Mouse (Mus musculus): ENCODE measurements around the gene Atp8b2. TPM values are rescaled to one million over a fixed set of nuclear protein-coding genes. Genes with fewer than 3 reads are reported as not detected.

Atp8b2 gene
- total and polyA plus RNA-seq, 3 experiments, result 33.2 to 44.4 (median 35.8) TPM

GRCm38 (mm10) chr3:90004091-90004796 lies 40.9 kb upstream of the Atp8b2 start:
- Histone ChIP-seq H3K9me3 (replicated peaks; ENCODE audit: low read length) (no peaks in the 10 kb centered on the region), H3K4me1 (ENCODE audit: control insufficient read depth in 1 of 2, insufficient read depth in 2 of 2) (peaks cover 0 to 15% of the 10 kb centered on the region in 2 experiments; a peak in 2 of 4 replicates), H3K4me3 (replicated peaks in 1 of 3; ENCODE audit: low read depth in 2 of 3, low read length in 2 of 3, poor library complexity in 1 of 3) (no peak overlapping the region), H3K36me3 (replicated peaks in 1 of 2; ENCODE audit: control insufficient read depth in 1 of 2, insufficient read depth in 1 of 2, low read length in 1 of 2) (peaks cover 51 to 89% of the 10 kb centered on the region in 2 experiments), H3K27me3 (replicated peaks) (no peaks in the 10 kb centered on the region), H3K4me2 (ENCODE audit: insufficient read depth, low read depth, poor library complexity, severe bottlenecking) (no peak overlapping the region), H3K27ac (ENCODE audit: insufficient read depth, low read depth) (no peak overlapping the region), H3K79me2 (replicated peaks; ENCODE audit: control insufficient read depth, extremely low read depth, insufficient read depth, poor library complexity, severe bottlenecking) (no peaks in the 10 kb centered on the region), H3K9ac (ENCODE audit: insufficient read depth, low read depth) (no peak overlapping the region)
- DNase-seq (ENCODE audit: extremely low read depth), result no peak
- dilution Hi-C loops (cut with MboI; ENCODE audit: extremely low pct_ligation_motif_present, extremely low pct_unique_long_range_greater_than_20kb, low sequenced_read_pairs), result no loop called here
- in situ Hi-C loops (cut with MboI; ENCODE audit: low pct_ligation_motif_present, low pct_unique_long_range_greater_than_20kb, low sequenced_read_pairs), result no loop called here
- TF ChIP-seq ZKSCAN1 (IDR thresholded peaks at IDR 0.05; ENCODE audit: borderline replicate concordance, low read depth, low read length) (no peak), HCFC1 (IDR thresholded peaks at IDR 0.05; ENCODE audit: low read depth, low read length) (no peak), EP300 (IDR thresholded peaks at IDR 0.05; ENCODE audit: low read length) (no peak), ZNF384 (IDR thresholded peaks at IDR 0.05; ENCODE audit: low read depth, low read length) (no peak), MAX (IDR thresholded peaks at IDR 0.05; ENCODE audit: low read length) (no peak), MEF2A (IDR thresholded peaks at IDR 0.05; ENCODE audit: borderline replicate concordance, low read depth, low read length) (no peak), TBP (conservative IDR thresholded peaks at IDR 0.05; ENCODE audit: low read depth, low read length) (no peak), ELF1 (IDR thresholded peaks at IDR 0.05; ENCODE audit: low read depth, low read length) (no peak), MAFK (IDR thresholded peaks at IDR 0.05; ENCODE audit: insufficient replicate concordance, low read length) (no peak), SMC3 (IDR thresholded peaks at IDR 0.05; ENCODE audit: low read depth, low read length) (no peak)

GRCm38 (mm10) chr3:89999830-90000229 lies 36.5 kb upstream of the Atp8b2 start:
- Histone ChIP-seq H3K4me1 (ENCODE audit: control insufficient read depth in 1 of 2, insufficient read depth in 2 of 2) (peaks cover 0 to 22% of the 10 kb centered on the region in 2 experiments; a peak in 2 of 4 replicates), H3K27me3 (replicated peaks) (no peaks in the 10 kb centered on the region), H3K4me2 (ENCODE audit: insufficient read depth, low read depth, poor library complexity, severe bottlenecking) (peak overlapping the region; percentile 97), H3K9me3 (replicated peaks; ENCODE audit: low read length) (no peaks in the 10 kb centered on the region), H3K4me3 (replicated peaks in 1 of 3; ENCODE audit: low read depth in 2 of 3, low read length in 2 of 3, poor library complexity in 1 of 3) (peak overlapping the region in 1 of 3 experiments; percentile 94), H3K79me2 (replicated peaks; ENCODE audit: control insufficient read depth, extremely low read depth, insufficient read depth, poor library complexity, severe bottlenecking) (peaks cover 25% of the 10 kb centered on the region), H3K27ac (ENCODE audit: insufficient read depth, low read depth) (peak overlapping the region; percentile 82), H3K36me3 (replicated peaks in 1 of 2; ENCODE audit: control insufficient read depth in 1 of 2, insufficient read depth in 1 of 2, low read length in 1 of 2) (peaks cover 42 to 65% of the 10 kb centered on the region in 2 experiments), H3K9ac (ENCODE audit: insufficient read depth, low read depth) (peak overlapping the region; percentile 99; the same call in 1 of the 2 replicates)
- in situ Hi-C loops (cut with MboI; ENCODE audit: low pct_ligation_motif_present, low pct_unique_long_range_greater_than_20kb, low sequenced_read_pairs), result no loop called here
- DNase-seq (ENCODE audit: extremely low read depth), result peak; percentile 52
- dilution Hi-C loops (cut with MboI; ENCODE audit: extremely low pct_ligation_motif_present, extremely low pct_unique_long_range_greater_than_20kb, low sequenced_read_pairs), result no loop called here
- TF ChIP-seq BHLHE40 (IDR thresholded peaks at IDR 0.05; ENCODE audit: low read depth, low read length) (peak; percentile 94), MEF2A (IDR thresholded peaks at IDR 0.05; ENCODE audit: borderline replicate concordance, low read depth, low read length) (no peak)

DNA sequence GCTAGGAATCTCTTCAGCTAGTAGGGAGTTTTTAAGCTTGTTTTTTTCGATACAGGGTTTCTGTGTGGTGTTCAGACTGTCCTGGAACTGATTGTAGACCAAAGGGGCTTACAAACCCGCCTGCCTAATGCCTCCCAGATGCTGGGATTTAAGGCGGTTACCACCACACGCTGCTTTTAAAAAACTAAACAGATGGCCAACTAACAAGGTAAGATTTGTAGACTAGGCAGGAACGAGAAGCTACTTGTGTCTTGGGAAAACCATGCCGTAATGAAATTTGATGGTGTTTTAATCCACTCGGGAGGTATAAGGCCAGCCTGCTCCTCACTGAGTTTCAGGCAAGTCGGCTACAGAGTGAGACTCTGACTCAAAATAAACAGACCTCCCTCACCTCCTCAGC lies 35.8 kb upstream of the Atp8b2 start:
- in situ Hi-C loops (cut with MboI; ENCODE audit: low pct_ligation_motif_present, low pct_unique_long_range_greater_than_20kb, low sequenced_read_pairs), result no loop called here
- Histone ChIP-seq H3K36me3 (replicated peaks in 1 of 2; ENCODE audit: control insufficient read depth in 1 of 2, insufficient read depth in 1 of 2, low read length in 1 of 2) (peaks cover 47 to 61% of the 10 kb centered on the region in 2 experiments), H3K4me3 (replicated peaks in 1 of 3; ENCODE audit: low read depth in 2 of 3, low read length in 2 of 3, poor library complexity in 1 of 3) (peak overlapping the region; percentile 87 to 99 (median 94))

More for the DNA sequence above, 35.8 kb upstream of the Atp8b2 start:
- peak overlapping the region; percentile 99 for H3K9ac ChIP-seq (ENCODE audit: insufficient read depth, low read depth)
- H3K4me1 ChIP-seq (ENCODE audit: control insufficient read depth in 1 of 2, insufficient read depth in 2 of 2), result peaks cover 0 to 22% of the 10 kb centered on the region in 2 experiments; a peak in 2 of 4 replicates
- peak overlapping the region; percentile 82 for H3K27ac ChIP-seq (ENCODE audit: insufficient read depth, low read depth)
- peak; percentile 15 for DNase-seq (ENCODE audit: extremely low read depth)
- dilution Hi-C loops (cut with MboI; ENCODE audit: extremely low pct_ligation_motif_present, extremely low pct_unique_long_range_greater_than_20kb, low sequenced_read_pairs), result no loop called here
- peak overlapping the region; percentile 97 for H3K4me2 ChIP-seq (ENCODE audit: insufficient read depth, low read depth, poor library complexity, severe bottlenecking)
- TF ChIP-seq PAX5 (IDR thresholded peaks at IDR 0.05; ENCODE audit: low read length), result no peak
- TF ChIP-seq MYC (IDR thresholded peaks at IDR 0.05; ENCODE audit: low read depth, low read length), result no peak
- no peak for TF ChIP-seq NRF1 (IDR thresholded peaks at IDR 0.05; ENCODE audit: low read depth, low read length)
- no peak for TF ChIP-seq MAFK (IDR thresholded peaks at IDR 0.05; ENCODE audit: insufficient replicate concordance, low read length)
- no peak for TF ChIP-seq SIN3A (IDR thresholded peaks at IDR 0.05; ENCODE audit: low read length)
- TF ChIP-seq ZC3H11A (IDR thresholded peaks at IDR 0.05; ENCODE audit: low read depth, low read length), result no peak
- TF ChIP-seq JUND (conservative IDR thresholded peaks at IDR 0.05; ENCODE audit: low read depth, low read length), result no peak
- no peak for TF ChIP-seq RCOR1 (conservative IDR thresholded peaks at IDR 0.05; ENCODE audit: low read depth, low read length)
- TF ChIP-seq UBTF (IDR thresholded peaks at IDR 0.05; ENCODE audit: low read depth, low read length), result no peak
- TF ChIP-seq USF2 (conservative IDR thresholded peaks at IDR 0.05; ENCODE audit: low read depth, low read length), result no peak
- TF ChIP-seq JUN (IDR thresholded peaks at IDR 0.05; ENCODE audit: insufficient read depth, low read depth, low read length), result no peak
- no peak for TF ChIP-seq MXI1 (IDR thresholded peaks at IDR 0.05; ENCODE audit: low read depth, low read length)
- no peak for TF ChIP-seq SMC3 (IDR thresholded peaks at IDR 0.05; ENCODE audit: low read depth, low read length)
- no peak for TF ChIP-seq BHLHE40 (IDR thresholded peaks at IDR 0.05; ENCODE audit: low read depth, low read length)
- TF ChIP-seq MEF2A (IDR thresholded peaks at IDR 0.05; ENCODE audit: borderline replicate concordance, low read depth, low read length), result no peak
- no peak for TF ChIP-seq RAD21 (IDR thresholded peaks at IDR 0.05; ENCODE audit: low read depth, low read length)
- no peak for TF ChIP-seq ZMIZ1 (IDR thresholded peaks at IDR 0.05; ENCODE audit: low read depth, low read length)
- H3K79me2 ChIP-seq (replicated peaks; ENCODE audit: control insufficient read depth, extremely low read depth, insufficient read depth, poor library complexity, severe bottlenecking), result peaks cover 25% of the 10 kb centered on the region
- no peaks in the 10 kb centered on the region for H3K9me3 ChIP-seq (replicated peaks; ENCODE audit: low read length)
- no peaks in the 10 kb centered on the region for H3K27me3 ChIP-seq (replicated peaks)

All from CH12.LX (cell line).